ENCODE assay signal across 8 mouse cellular contexts in the genomic region with DNA sequence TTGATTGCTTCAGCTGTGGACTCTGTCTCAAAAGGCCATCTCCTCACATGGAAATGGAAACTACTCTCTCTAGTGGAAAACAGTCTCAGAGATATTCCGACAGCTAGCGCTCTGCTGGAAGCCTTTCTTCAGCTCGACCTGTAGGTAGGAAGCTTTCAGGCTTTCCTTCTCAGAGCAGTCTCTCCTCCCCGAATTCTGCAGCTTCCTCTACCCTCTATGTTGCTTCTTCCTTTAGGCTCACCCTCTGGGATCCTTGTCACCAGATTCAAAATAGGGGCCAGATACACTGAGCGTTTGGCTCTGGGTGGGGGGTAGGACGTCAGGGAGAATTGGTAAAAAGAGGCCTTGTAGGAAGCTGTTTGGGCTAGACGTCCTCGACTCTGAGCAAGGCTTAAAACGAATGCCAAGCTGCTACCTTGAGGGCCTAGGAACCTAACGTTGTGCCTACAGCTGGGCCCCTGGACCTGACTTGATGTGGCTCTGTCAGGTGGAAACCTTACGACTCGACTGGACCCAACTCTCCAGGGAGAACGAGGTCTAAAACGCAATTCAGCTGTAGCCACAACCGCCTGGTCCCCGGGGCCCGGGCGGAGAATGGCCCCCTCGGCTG. TPM values are rescaled to one million over a fixed set of nuclear protein-coding genes. Genes with fewer than 3 reads are reported as not detected.
DNase-seq lines count a peak whose midpoint lies in the region; ATAC-seq and TF ChIP-seq lines count a peak whose summit lies in the region.

No protein-coding gene starts in this region.

- peak overlapping the region; percentile 98 for H3K4me2 ChIP-seq in lung, embryonic 16.5 days (ENCODE audit: low read depth, low read length)
- H3K4me2 ChIP-seq in liver, postnatal 0 days (ENCODE audit: low read depth, low read length): peak overlapping the region; percentile 81

- peak overlapping the region; percentile 67; the same call in 1 of the 2 replicates for H3K9ac ChIP-seq in lung, embryonic 16.5 days (ENCODE audit: low read length)
- no peak overlapping the region for H3K9ac ChIP-seq in liver, postnatal 0 days (replicated peaks)

- H3K4me1 ChIP-seq in lung, embryonic 16.5 days (replicated peaks; ENCODE audit: control insufficient read depth, insufficient read depth, low read length): peaks cover 13% of the 10 kb centered on the region
- H3K4me1 ChIP-seq in liver, postnatal 0 days (ENCODE audit: insufficient read depth): peaks cover 10% of the 10 kb centered on the region

- H3K4me3 ChIP-seq in lung, embryonic 16.5 days (ENCODE audit: low read length): peak overlapping the region; percentile 59
- H3K4me3 ChIP-seq in liver, postnatal 0 days (ENCODE audit: low read depth, low read length): peak overlapping the region; percentile 48

- no peaks in the 10 kb centered on the region for H3K36me3 ChIP-seq in lung, embryonic 16.5 days (ENCODE audit: control insufficient read depth, insufficient read depth, low read length)
- H3K36me3 ChIP-seq in liver, postnatal 0 days (replicated peaks; ENCODE audit: insufficient read depth, low read length): no peaks in the 10 kb centered on the region

- H3K9me3 ChIP-seq in lung, embryonic 16.5 days (ENCODE audit: control insufficient read depth, low read length): no peaks in the 10 kb centered on the region
- no peaks in the 10 kb centered on the region for H3K9me3 ChIP-seq in liver, postnatal 0 days (ENCODE audit: low read length)

- TF ChIP-seq CTCF in liver, postnatal 0 days (IDR thresholded peaks at IDR 0.05; ENCODE audit: low read depth): no peak

- DNase-seq in adrenal gland, adult 2 months: peak; percentile 64
- no peak for DNase-seq in adrenal gland, postnatal 4 days (ENCODE audit: low spot score in 2 of 2)
- DNase-seq in lung, adult 18-20 months: no peak
- DNase-seq in liver, postnatal 0 days: no peak
- no peak for DNase-seq in thymus, adult 18-20 months
- no peak for DNase-seq in gastrocnemius, postnatal 14 days

- intact Hi-C loops in gastrocnemius, postnatal 14 days (cut with DNase I; ENCODE audit: low total_unique reads): loop anchor here (10.0 kb wide), 1 partner anchor 302 kb away; no protein-coding TSS in a partner anchor

- peaks cover 30% of the 10 kb centered on the region for H3K27me3 ChIP-seq in lung, embryonic 16.5 days (ENCODE audit: control insufficient read depth, insufficient read depth, low read depth, low read length)
- peaks cover 54% of the 10 kb centered on the region for H3K27me3 ChIP-seq in liver, postnatal 0 days (ENCODE audit: insufficient read depth, low read length)

- ATAC-seq in lung, embryonic 16.5 days (ENCODE audit: low read depth): no peak
- peak; percentile 35 for ATAC-seq in frontal cortex, adult (ENCODE audit: low TSS enrichment)
- no peak for ATAC-seq in liver, postnatal 0 days

- no peak for TF ChIP-seq EP300 in liver, postnatal 0 days (IDR thresholded peaks at IDR 0.05; ENCODE audit: low read depth)

- H3K27ac ChIP-seq in lung, embryonic 16.5 days (ENCODE audit: low read length): no peak overlapping the region
- H3K27ac ChIP-seq in liver, postnatal 0 days (ENCODE audit: low read depth): no peak overlapping the region

- 6% methylated on average over 19 of the region's 19 CpGs for WGBS in lung, embryonic 16.5 days
- WGBS in liver, postnatal 0 days (ENCODE audit: insufficient replicate concordance): 7% methylated on average over 19 of the region's 19 CpGs

RNA-seq across cellular contexts. Expression of gene Cnr1, which starts 1.1 kb away (rescaled TPM):
- total RNA-seq in adrenal gland, adult 2 months (2021): 10 to 100 TPM; 19.4 to 25.8 TPM
- 7.3 and 7.9 TPM in 2 replicates for polyA plus RNA-seq in adrenal gland, adult 2 months (2012; rRNA removed)
- total RNA-seq in adrenal gland, postnatal 4 days (2021): 10 to 100 TPM; 31.5 to 40.7 TPM
- polyA plus RNA-seq in lung, embryonic 16.5 days (2015; fragmentation: Nextera tagmentation; extraction: Ambion mirVana): 0.46 and 0.69 TPM in 2 replicates
- 0.06 and 0.08 TPM in 2 replicates for polyA plus RNA-seq in liver, postnatal 0 days (2015; fragmentation: Nextera tagmentation; extraction: Ambion mirVana)
- total RNA-seq in gastrocnemius, postnatal 14 days (2021): 1 to 10 TPM; 1.8 to 2.1 TPM

Comparison
In these comparisons a context has a peak if more than half of its experiments do, and no peak if none do; other contexts are left out.
1. RNA of gene Cnr1, which starts 1.1 kb away (total RNA-seq): 31.5 to 40.7 TPM in adrenal gland, postnatal 4 days and 19.4 to 25.8 TPM in adrenal gland, adult 2 months; 1.8 to 2.1 TPM in gastrocnemius, postnatal 14 days; every median in the first group is over 4 times any median in the second.